Mouse (Mus musculus): ENCODE data around the gene Sun2.

The Sun2 gene

GRCm38 (mm10) chr15:79755977-79756625 lies 13.8 kb upstream of the Sun2 start:
- DNase-seq (ENCODE audit: low spot score), result no peak

DNA sequence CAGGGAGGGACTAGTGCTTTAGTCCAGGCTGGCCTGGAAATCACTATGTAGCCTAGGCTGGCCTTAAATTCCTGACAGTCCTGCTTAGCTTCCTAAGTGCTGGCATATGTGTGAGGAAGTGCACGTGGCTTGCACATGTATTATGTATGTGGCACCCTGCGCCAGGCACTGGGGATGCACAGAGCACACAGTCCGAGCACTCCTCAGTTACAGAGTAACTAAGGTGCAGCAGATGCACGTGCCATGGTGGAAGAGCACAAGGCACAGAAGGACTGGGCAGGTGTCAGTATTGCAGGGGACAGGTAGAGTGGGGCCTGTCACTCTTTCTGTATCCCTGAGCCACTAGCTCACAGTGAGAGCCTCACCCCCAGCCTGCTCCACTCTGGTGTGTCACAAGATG lies 12.8 kb upstream of the Sun2 start:
- DNase-seq (ENCODE audit: low spot score), result no peak

GRCm38 (mm10) chr15:79753873-79754272 lies 11.5 kb upstream of the Sun2 start:
- DNase-seq (ENCODE audit: low spot score), result no peak

GRCm38 (mm10) chr15:79753420-79753752 lies 11.1 kb upstream of the Sun2 start:
- no peak for DNase-seq (ENCODE audit: low spot score)

DNA sequence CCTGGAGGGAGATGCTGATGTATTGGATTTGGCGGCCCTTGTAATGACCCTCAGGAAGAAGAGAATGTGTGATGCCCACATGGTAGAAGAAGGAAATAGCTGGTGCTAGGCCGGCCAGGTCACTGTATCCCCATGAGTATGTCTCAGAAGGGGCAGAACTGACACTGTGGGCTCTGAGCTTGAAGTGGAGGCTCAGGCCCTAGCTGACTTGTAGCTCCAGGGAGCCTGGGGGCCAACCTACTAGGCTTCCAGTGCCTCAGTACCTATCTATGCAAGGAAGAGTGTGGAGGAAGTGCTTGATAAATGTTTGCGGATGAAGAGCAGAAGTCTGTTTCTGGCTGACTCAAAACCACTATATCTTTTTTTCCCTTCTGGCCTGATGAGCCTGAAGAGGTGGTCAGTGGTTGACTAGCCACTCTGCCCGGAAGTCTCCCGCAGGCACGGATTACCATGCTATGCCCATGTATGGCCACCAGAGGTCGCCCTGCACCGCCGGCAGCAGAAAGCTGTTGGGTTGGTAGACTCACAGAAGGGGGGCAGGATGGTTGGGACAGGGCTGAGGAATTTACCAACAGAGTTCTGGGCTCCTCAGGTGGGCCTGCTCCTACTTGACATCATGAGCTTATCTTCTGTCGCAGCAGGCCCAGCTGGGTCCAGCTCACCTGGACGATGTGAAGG lies 10.5 kb upstream of the Sun2 start:
- DNase-seq (ENCODE audit: low spot score), result no peak

DNA sequence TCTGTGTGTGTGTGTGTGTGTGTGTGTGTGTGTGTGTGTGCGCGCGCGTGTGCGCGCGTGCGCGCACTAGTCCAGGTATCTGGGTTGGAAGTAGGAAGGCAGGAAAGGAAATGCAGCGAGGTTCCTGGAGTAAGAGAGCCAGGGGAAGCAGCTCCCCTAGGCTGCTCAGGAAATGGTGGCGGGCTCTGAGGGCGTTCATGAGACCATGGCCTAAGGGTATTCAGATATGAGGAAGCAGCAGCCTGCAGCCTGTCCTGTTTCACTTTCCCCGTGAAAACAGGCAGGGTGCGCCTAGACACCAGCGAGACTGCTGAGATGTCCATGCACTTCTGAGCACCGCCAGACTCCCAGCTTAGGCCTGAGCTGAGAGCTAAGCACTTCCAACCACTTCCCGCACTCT lies 9.4 kb upstream of the Sun2 start:
- DNase-seq (ENCODE audit: low spot score), result no peak

DNA sequence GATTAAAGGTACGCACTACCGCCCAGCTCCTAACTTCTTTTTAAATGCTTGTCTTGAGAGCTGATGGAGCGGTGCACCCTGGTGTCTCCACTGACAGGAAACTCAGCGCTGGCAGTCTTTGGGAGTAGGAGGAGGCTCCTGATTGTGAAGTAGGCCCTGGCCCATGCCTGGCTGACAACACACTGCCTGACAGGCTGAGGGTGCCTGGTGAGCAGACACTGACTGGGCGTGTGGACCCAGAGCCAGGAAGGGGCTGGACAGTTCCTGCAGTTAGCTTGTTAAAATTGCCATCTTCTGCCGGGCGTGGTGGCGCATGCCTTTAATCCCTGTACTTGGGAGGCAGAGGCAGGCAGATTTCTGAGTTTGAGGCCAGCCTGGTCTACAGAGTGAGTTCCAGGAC lies 7.9 kb upstream of the Sun2 start:
- no peak for DNase-seq (ENCODE audit: low spot score)

DNA sequence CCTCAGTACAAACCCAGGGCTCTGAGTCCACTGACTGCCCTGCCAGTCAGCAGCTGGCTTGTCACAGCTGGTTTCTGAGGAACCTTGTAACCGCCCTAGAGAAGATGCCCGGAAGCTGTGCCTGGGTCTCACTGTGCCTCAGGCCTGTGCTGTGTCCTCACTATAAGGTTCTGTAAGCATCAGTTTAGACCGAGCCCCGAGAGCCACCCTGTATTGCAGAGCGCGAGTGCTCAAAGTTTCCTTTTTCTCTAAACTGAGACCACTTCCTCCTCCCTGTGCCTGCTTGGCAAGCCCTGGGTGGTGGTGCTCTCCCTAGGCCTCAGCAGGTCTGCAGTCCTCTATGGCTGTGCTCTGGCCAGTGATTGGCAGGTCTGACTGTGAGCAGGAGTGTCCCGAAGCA lies 6.8 kb upstream of the Sun2 start:
- no peak for DNase-seq (ENCODE audit: low spot score)

GRCm38 (mm10) chr15:79747998-79748397 lies 5.7 kb upstream of the Sun2 start:
- no peak for DNase-seq (ENCODE audit: low spot score)

DNA sequence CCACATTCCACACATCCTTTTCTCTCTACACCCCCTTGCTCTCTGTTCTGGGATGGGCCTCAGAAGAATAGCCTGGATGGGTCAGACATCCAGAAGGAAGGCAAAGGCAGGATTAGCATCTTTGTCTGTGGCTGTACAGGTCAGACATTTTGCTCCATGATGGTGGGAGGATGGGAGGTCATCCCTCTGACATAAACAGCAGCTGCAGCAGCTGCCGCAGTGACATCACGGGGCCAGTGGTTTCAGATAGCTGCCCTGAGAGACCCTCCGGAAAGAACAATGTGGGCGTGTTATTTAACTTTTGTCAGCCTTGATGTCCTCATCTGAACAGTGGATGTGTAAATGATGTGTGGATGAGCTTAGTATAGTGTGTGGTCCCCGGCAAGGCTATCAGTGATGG lies 3.5 kb upstream of the Sun2 start:
- no peak for DNase-seq (ENCODE audit: low spot score)

GRCm38 (mm10) chr15:79745312-79745711 lies 3.0 kb upstream of the Sun2 start:
- no peak for DNase-seq (ENCODE audit: low spot score)

- DNase-seq (ENCODE audit: low spot score), result no peak
Measured at GRCm38 (mm10) chr15:79744742-79745141, 2.4 kb upstream of the Sun2 start.

- DNase-seq (ENCODE audit: low spot score), result no peak
Measured at GRCm38 (mm10) chr15:79744001-79744400, 1.7 kb upstream of the Sun2 start.

GRCm38 (mm10) chr15:79742706-79743023 lies 329 bp upstream of the Sun2 start:
- no peak for DNase-seq (ENCODE audit: low spot score)

GRCm38 (mm10) chr15:79741173-79741858 lies 1.0 kb downstream of the Sun2 start:
- no peak for DNase-seq (ENCODE audit: low spot score)

GRCm38 (mm10) chr15:79740739-79741138 lies 1.6 kb downstream of the Sun2 start:
- DNase-seq (ENCODE audit: low spot score), result no peak

DNA sequence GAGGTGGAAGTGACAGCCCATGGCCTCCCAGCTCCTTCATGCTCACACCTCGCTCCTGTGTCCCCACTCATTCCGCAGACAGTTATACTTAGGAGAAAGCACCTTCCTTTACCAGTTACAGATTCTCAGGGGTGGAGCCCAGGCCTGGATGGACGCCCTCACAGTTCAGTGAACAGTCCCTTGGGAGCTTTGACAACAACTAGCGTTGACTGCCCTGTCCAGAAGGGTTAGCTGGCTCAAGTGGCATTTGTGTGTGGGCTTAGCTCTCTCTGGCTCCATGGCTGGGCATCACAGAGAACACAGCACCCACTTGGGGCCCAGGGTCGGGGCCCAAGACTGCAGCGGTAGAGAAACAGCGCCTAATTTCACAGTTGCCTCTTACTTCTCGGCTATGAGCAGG lies 8.0 kb downstream of the Sun2 start:
- DNase-seq (ENCODE audit: low spot score), result no peak

DNA sequence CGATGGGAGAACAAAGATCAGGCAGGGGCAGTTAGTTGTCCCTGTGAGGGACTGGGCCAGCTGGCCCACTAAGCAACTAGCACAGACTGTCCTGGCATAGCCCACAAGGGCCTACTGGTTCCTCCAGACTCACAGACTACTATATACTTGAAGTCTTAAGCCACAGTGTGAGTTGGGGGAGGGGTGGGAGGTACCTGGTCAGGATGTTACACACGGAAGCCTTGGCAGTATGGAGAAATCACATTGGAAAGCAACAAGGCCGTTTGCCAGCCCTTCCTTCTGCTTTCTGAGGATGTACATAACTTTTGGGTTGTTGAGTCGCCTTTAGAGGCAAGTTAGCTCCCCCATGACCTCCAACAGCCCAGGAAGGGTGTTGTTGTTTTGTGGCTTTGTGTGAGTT lies 8.7 kb downstream of the Sun2 start:
- no peak for DNase-seq (ENCODE audit: low spot score)

DNA sequence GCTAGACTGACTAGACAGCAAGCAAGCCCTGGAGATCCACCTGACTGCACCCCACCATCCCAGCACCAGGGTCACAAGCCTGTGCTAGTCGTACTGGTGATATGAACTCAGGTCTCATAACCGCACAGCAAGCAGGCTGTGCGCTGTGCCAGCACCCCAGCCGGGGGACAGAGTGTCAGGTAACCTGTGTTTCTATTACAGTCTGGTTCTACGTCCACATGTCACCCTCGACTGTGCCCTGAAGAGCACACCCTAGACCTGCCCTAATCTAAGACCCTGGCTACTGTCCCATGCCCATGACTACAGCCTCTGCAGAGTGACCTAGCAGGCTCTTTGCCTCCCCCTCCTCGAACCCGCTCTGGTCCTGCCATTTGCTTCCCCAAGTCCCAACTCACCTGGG lies 9.1 kb downstream of the Sun2 start:
- DNase-seq (ENCODE audit: low spot score), result no peak

GRCm38 (mm10) chr15:79731554-79731953 lies 10.8 kb downstream of the Sun2 start:
- no peak for DNase-seq (ENCODE audit: low spot score)

- no peak for DNase-seq (ENCODE audit: low spot score)
Measured at GRCm38 (mm10) chr15:79728731-79729388, 13.5 kb downstream of the Sun2 start.

DNA sequence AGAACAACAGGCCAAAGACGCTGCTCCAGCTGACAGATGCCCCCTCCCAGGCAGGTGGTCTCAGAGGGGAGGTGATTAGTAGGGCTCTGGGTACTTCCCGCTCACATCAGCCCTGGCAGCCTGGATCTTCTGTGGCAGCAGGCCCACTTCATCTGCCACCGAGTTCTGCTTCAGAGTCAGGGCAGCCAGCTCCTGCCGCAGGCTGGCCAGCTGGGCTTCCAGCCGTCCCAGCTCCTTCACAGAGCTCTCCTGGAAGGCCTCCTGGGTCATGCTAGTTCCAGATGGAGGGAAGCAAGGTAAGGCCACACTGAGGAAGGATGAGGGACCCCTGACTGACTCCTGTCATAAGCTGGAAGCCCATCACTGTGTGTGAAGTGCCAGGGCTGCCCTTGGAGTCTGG lies 14.0 kb downstream of the Sun2 start:
- DNase-seq (ENCODE audit: low spot score), result no peak

DNA sequence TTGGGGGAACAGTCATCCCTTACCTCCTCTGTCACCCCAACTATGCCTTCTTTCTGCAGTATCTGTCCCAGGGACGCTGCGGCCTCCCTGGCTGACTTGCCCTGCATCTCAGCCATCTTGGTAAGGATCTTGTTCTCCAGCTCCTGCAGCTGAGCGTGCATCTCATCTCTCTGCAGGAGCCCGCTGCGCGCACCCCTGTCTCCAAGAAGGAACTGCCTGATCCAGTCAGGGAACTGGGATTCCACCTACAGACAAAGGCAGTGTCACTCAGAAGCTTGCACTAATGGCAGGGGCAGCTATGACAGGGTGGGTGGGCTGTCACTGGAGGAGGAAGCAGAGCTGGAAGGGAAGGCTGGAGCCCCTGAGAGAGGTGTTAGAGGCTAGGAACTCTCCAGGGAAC lies 14.5 kb downstream of the Sun2 start:
- no peak for DNase-seq (ENCODE audit: low spot score)

Measured in urinary bladder, postnatal 10 days (tissue).